Mouse (Mus musculus) forebrain, embryonic 15.5 days (tissue): ENCODE measurements around the gene Ccdc194. TPM values are rescaled to one million over a fixed set of nuclear protein-coding genes. Genes with fewer than 3 reads are reported as not detected.

Source experiments
- ATAC-seq: fragments of 200-750 bp; cut with Nextera tagmentation; replicated peaks from 2 replicates; pipeline ENCODE4 v1.8.0; 2017; ENCODE audit warnings: mild to moderate bottlenecking, moderate TSS enrichment, moderate library complexity
- H3K27ac ChIP-seq: fragments of 300-500 bp; sonication (generic); replicated peaks from 2 replicates; pipeline ENCODE4 v1.5.1; 2015; ENCODE audit warnings: mild to moderate bottlenecking, inconsistent platforms
- H3K27me3 ChIP-seq: fragments of 300-500 bp; sonication (generic); 2 replicates; pipeline ENCODE4 v1.6.1; 2015; ENCODE audit warnings: inconsistent platforms
- H3K36me3 ChIP-seq: fragments of 300-500 bp; sonication (generic); 2 replicates; pipeline ENCODE4 v1.6.1; 2015; ENCODE audit warnings: mild to moderate bottlenecking, inconsistent platforms
- H3K4me1 ChIP-seq: fragments of 300-500 bp; sonication (generic); 2 replicates; pipeline ENCODE4 v1.6.1; 2015; ENCODE audit warnings: inconsistent platforms
- H3K4me2 ChIP-seq: fragments of 300-500 bp; sonication (generic); replicated peaks from 2 replicates; pipeline ENCODE4 v1.6.1; 2015; ENCODE audit warnings: mild to moderate bottlenecking, inconsistent platforms
- H3K4me3 ChIP-seq: fragments of 300-500 bp; sonication (generic); 2 replicates; pipeline ENCODE4 v1.5.1; 2015; ENCODE audit warnings: mild to moderate bottlenecking, inconsistent platforms
- H3K9ac ChIP-seq: fragments of 300-500 bp; sonication (generic); replicated peaks from 2 replicates; pipeline ENCODE4 v1.6.1; 2015; ENCODE audit warnings: mild to moderate bottlenecking, inconsistent platforms
- H3K9me3 ChIP-seq: fragments of 300-500 bp; sonication (generic); 2 replicates; pipeline ENCODE4 v1.6.1; 2016; ENCODE audit warnings: inconsistent platforms
- WGBS: fragments of 180-500 bp; shearing (Covaris S2); methylation state at CpG from one replicate; pipeline ENCODE4 v1.1.7; 2015; ENCODE audit warnings: mixed read lengths; 5-methylcytosine and 5-hydroxymethylcytosine counted together
- polyA plus RNA-seq: library from polyadenylated mRNA; unstranded; fragments of >200 nt; fragmentation: Nextera tagmentation; extraction: Ambion mirVana; gene quantifications from 2 replicates; pipeline ENCODE4 v1.2.1, GENCODE M21; 2015

Ccdc194 gene
- polyA plus RNA-seq, 1 experiment from 2014 or later, result 0.11 TPM

DNA sequence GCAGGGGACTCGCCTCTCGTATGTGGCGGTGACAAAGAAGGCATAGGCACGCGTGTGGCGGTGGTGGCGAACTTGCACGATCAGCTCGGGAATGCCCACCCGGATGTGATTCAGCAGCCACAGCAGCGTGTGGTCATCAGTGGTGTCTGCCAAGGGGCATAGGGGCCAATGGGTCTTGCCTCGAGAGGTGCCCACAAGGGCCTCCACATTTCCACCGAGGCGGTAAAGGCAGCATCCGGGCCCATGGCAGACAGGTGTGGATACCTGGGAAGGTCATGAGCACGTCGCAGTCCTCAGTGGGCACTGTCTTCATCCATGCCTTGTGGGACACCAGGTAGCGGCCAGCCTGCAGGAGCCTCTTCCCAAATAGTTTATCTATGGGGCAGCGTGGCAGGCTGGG is 40.8 kb downstream of the Ccdc194 start:
- Histone ChIP-seq H3K27me3 (no peaks in the 10 kb centered on the region), H3K4me2 (peak overlapping the region; percentile 75), H3K9me3 (no peaks in the 10 kb centered on the region), H3K4me3 (peak overlapping the region; percentile 97), H3K4me1 (peaks cover 69% of the 10 kb centered on the region), H3K27ac (peak overlapping the region; percentile 91), H3K36me3 (peaks cover 40% of the 10 kb centered on the region), H3K9ac (peak overlapping the region; percentile 99)
- 91% methylated on average over 19 of the region's 19 CpGs for WGBS
- no peak for ATAC-seq

DNA sequence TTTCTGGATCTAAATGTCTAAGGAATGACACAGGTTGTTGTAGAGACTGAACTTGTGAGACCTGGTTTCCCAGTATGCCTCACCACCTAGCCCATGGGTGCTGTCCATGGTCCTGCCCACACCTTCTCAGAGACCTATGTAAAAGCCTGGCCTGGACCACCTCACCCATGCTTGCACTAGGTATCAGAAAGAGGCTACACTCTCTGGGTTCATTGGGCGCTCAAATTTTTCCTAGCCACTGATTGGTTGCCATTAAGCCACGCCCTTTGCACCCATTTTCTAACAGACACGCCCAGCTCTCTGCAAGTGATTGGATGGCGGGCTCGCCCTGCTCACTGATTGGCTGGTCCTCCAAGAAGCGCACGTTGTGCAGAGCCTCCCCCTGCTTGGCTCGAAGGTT is 41.6 kb downstream of the Ccdc194 start:
- ATAC-seq, result no peak
- 52% methylated on average over 8 of the region's 8 CpGs for WGBS
- Histone ChIP-seq H3K9ac (0 out of 2 replicates have a peak overlapping the region, but pooled peaks have one; percentile 5), H3K36me3 (peaks cover 48% of the 10 kb centered on the region), H3K4me2 (no peak overlapping the region), H3K4me3 (no peak overlapping the region), H3K27ac (no peak overlapping the region), H3K9me3 (no peaks in the 10 kb centered on the region), H3K27me3 (no peaks in the 10 kb centered on the region), H3K4me1 (peaks cover 61% of the 10 kb centered on the region)

DNA sequence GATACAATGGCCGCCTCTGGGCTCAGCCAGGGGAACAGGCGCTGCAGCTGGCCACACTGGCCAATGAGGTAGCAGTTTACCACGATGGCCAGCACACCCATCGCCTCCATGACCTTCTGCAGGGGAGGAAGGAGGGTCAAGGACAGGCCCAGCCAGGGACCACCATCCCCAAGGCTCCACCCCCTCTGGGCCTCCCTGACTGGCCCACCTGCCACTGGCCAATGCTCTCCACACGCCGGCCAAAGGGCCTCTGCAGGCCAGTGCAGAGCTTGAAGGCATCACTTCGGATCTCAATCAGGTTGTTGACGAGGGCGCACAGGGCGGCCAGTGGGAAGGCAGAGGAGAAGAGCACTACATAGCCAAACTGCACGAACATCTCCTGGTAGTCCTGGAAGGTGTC is 46.6 kb downstream of the Ccdc194 start:
- H3K4me3 ChIP-seq, result no peak overlapping the region
- 91% methylated on average over 11 of the region's 11 CpGs for WGBS
- H3K9me3 ChIP-seq, result no peaks in the 10 kb centered on the region
- no peak overlapping the region for H3K27ac ChIP-seq
- no peak overlapping the region for H3K4me2 ChIP-seq
- peaks cover 43% of the 10 kb centered on the region for H3K4me1 ChIP-seq
- ATAC-seq, result no peak
- H3K36me3 ChIP-seq, result peaks cover 64% of the 10 kb centered on the region
- no peak overlapping the region for H3K9ac ChIP-seq
- no peaks in the 10 kb centered on the region for H3K27me3 ChIP-seq

DNA sequence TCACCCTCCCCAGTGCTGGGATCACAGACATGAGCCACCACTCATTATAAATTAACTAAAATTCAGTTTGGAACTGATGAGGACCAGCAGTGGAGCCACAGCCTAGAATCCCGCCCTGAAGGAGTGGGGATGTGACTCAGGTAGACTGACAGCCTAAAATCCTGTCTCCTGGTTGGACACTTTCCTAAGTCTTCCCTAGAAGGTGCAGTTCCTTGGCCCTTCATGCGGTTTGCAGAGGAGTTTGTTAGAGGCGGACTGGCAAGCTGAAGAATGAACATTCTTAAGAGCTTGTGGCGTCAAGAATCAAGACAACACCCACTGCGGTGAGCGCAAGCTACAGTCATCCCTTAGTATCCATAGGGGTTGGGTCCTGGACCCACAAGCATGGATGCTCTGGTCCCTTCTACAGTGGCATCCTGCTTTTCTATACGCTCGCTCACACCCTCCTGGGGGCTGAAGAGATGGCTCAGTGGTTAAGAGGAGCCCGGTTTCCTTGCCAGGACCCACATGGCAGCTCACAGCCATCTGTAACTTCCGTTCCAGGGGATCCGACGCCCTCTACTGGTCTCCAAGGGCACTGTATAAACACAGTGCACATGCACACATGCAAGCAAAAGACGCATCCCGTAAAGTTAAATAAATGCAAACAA is 48.2 kb downstream of the Ccdc194 start:
- peak overlapping the region; percentile 82 for H3K4me2 ChIP-seq
- peak overlapping the region; percentile 60 for H3K4me3 ChIP-seq
- peak overlapping the region; percentile 63; the same call in 1 of the 2 replicates for H3K9ac ChIP-seq
- 35% methylated on average over 14 of the region's 14 CpGs for WGBS
- peak overlapping the region; percentile 95 for H3K27ac ChIP-seq
- peaks cover 65% of the 10 kb centered on the region for H3K36me3 ChIP-seq
- H3K9me3 ChIP-seq, result no peaks in the 10 kb centered on the region
- H3K4me1 ChIP-seq, result peaks cover 27% of the 10 kb centered on the region
- ATAC-seq, result peak; percentile 0; the same call in 1 of the 2 replicates
- H3K27me3 ChIP-seq, result no peaks in the 10 kb centered on the region

DNA sequence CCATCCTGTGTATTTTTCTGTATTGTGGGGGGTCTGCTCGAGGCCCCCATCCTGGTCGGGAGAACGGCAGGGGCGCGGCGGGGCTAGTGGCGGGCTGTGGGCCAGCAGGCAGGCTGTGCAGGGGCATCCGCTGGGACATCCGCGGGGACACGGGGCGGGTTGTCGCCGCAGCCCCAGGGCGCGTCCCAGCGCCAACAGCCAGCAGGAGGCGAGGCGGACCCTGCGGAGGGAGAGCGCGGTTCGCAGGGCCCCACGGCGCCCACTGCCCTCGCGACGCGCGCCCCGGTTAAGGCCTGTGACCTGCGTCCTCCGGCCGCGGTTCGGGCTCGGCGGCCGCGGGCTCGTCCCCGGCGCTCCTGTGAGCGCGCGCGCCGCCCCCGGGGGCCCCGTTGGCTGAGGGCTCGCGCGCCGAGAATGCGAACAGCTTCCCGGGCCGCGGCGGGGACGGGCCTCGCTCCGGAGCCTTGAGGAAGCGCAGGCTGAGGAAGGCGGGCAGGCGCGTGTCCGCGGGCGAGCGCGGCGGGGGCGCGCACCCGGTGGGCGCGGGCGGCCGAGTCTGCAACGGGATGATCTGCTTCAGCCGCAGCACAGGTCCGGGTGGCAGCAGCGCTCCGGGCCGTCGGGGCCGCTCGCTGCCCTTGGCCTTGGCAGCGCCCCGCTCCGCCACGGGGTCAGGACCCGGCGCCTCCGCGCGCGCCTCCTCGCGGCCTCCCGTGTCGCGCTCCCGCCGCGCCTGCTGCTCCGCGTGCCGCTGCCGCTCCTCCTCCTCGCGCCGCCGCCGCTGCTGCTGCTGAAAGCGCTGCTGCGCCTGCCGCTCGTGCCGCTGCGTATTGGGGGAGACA is 49.2 kb downstream of the Ccdc194 start:
- H3K4me1 ChIP-seq, result peaks cover 20% of the 10 kb centered on the region
- peak overlapping the region; percentile 95 for H3K27ac ChIP-seq
- H3K27me3 ChIP-seq, result no peaks in the 10 kb centered on the region
- WGBS, result under 1% methylated on average over 76 of the region's 121 CpGs
- peaks cover 65% of the 10 kb centered on the region for H3K36me3 ChIP-seq
- H3K4me3 ChIP-seq, result peak overlapping the region; percentile 60
- H3K9ac ChIP-seq, result peak overlapping the region; percentile 63
- no peaks in the 10 kb centered on the region for H3K9me3 ChIP-seq
- peak; percentile 70 for ATAC-seq
- H3K4me2 ChIP-seq, result peak overlapping the region; percentile 82

DNA sequence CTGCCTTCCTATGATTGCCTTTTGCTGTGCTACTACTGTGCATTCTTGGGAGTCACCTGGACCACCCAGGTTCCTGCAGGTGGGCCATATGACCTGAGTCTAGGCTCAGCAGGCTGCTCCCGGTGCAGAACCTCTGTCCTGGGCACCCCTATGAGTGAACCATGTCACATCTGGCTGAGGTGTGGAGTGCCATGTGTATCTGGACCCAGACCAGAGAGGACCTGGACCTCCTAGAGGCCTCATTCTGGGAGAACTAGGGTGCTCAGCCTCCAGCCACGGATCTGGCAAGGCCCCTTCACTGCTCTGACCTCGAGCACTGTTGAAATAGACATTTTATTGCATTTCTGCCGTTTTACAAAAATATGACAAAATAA is 49.8 kb downstream of the Ccdc194 start:
- Histone ChIP-seq H3K36me3 (peaks cover 62% of the 10 kb centered on the region), H3K27me3 (no peaks in the 10 kb centered on the region), H3K9me3 (no peaks in the 10 kb centered on the region), H3K9ac (peak overlapping the region; percentile 63), H3K4me3 (peak overlapping the region; percentile 60), H3K4me1 (peaks cover 25% of the 10 kb centered on the region), H3K4me2 (peak overlapping the region; percentile 82), H3K27ac (peak overlapping the region; percentile 95)
- 33% methylated on average over 4 of the region's 4 CpGs for WGBS
- peak; percentile 9; the same call in 1 of the 2 replicates for ATAC-seq

DNA sequence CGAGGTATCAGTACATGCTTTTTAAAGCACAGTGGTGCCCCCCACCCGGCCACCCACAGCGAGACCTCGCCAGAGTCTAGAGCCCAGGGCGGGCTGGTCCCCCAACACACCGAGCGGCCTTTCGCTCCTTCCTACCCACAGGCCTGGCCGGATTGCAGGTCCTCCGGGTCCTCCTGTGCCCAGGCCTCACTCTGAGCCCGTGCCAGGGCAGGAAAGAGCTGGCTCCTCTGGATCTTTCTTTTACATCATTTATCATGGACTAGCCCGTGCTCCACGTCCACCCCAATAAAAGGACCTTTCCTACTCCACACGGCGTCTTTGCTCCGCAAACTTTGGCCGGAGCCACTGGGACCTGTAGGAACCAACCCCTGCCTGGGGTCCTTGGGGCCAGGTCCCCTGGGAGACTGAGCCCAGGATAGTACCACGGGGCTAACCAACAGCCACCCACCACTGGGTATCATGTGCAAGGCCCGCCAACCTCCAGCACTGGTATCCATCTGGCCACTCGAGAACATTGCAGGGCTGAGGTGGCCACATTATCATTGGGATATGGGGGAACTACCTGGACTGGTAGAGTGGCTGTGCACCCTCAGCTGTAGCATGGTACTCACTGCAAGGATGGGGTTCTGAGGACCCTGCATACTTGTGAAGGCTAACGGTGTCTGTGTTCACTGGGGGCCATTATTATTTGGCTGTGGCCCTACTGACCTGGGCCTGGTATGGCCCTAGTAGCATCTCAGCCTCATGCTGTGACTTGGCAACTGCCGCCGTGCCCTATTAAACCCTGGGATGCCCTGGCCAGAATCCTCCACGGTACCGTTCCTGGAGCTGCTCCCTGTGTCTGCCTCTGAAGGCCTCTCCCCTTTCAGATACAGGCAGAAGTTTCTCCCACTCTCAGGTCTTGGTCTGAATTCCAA is 50.5 kb downstream of the Ccdc194 start:
- Histone ChIP-seq H3K36me3 (peaks cover 55% of the 10 kb centered on the region), H3K4me2 (no peak overlapping the region; the same call in 1 of the 2 replicates), H3K27me3 (no peaks in the 10 kb centered on the region), H3K4me1 (peaks cover 31% of the 10 kb centered on the region), H3K27ac (no peak overlapping the region), H3K9ac (no peak overlapping the region), H3K9me3 (no peaks in the 10 kb centered on the region), H3K4me3 (no peak overlapping the region)
- no peak for ATAC-seq
- WGBS, result 92% methylated on average over 25 of the region's 25 CpGs

DNA sequence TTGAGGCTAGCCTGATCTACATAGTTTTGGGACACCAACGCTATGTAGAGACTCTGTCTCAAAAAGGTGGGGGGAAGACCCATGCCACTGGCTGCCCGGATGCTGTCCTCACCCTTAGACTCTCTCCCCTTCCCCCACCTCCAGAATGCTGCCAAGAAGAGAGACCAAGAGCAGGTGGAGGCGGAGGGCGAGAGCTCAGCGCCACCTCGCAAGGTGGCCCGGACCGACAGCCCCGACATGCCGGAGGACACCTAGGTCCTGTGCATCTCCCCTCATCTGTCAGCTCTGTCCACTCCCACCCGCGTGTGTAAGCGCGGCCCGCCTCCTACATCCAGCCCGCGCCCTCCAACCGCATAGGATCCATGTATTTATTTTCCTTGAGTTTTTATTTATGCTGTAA is 51.2 kb downstream of the Ccdc194 start:
- no peaks in the 10 kb centered on the region for H3K27me3 ChIP-seq
- H3K36me3 ChIP-seq, result peaks cover 48% of the 10 kb centered on the region
- no peak overlapping the region for H3K4me2 ChIP-seq
- H3K9me3 ChIP-seq, result no peaks in the 10 kb centered on the region
- ATAC-seq, result no peak
- no peak overlapping the region for H3K9ac ChIP-seq
- no peak overlapping the region for H3K27ac ChIP-seq
- whole genome bisulfite sequencing, result 95% methylated on average over 18 of the region's 18 CpGs
- H3K4me1 ChIP-seq, result peaks cover 36% of the 10 kb centered on the region
- no peak overlapping the region for H3K4me3 ChIP-seq

DNA sequence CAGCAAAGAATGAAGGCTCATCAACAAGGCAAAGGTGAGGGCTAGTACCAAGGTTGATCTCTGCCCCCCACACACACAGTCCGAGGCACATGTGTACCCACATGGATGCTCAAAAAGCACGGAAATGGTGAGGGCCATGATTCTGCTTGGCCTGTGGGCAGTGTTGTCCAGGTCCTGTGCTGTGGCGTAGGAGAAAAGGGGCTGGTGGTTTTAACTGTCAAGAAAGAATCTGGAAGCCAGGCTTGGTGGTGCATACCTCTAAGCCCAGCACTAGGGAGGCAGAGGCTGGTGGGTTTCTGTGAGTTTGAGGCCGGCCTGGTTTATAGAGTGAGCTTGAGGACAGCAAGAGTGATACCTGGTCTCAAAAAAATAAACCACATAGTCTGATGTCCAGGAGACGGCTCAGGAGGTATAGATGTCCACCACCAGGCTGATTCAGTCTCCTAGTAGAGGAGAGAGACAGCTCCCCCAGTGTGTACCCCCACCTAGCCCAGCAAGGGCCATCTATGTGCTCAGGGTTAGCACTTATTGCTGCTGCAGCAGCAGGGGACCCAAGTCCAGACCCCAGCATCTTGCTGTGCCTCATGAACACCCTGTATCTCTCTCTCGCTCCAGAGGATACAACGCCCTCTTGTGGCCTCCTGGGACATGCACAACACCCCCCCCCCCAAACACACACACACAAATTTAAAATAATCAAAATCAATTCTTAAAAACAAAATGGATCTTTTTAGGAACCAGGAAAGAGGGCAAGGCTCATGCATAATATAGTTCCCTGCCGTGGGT is 52.7 kb downstream of the Ccdc194 start:
- Histone ChIP-seq H3K27me3 (no peaks in the 10 kb centered on the region), H3K4me2 (no peak overlapping the region), H3K9me3 (no peaks in the 10 kb centered on the region), H3K4me1 (peaks cover 39% of the 10 kb centered on the region), H3K4me3 (no peak overlapping the region), H3K27ac (no peak overlapping the region), H3K9ac (no peak overlapping the region), H3K36me3 (peaks cover 36% of the 10 kb centered on the region)
- 88% methylated on average over 8 of the region's 8 CpGs for WGBS
- ATAC-seq, result no peak

DNA sequence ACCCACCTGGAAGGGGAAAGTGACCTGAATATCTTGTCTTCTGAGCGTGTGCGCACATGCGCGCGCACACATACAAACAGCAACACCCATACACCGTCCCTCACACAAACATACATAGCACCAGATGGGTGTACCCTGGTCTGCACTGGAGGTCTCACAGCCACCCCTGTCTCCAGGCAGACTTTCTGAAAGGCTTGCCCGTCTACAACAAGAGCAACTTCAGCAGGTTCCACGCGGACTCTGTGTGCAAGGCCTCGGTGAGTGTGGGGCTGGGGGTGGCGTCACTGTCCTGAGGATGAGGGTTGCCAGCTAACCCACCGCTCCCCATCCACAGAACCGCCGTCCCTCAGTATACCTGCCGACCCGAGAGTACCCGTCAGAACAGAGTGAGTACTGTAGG is 53.6 kb downstream of the Ccdc194 start:
- no peak for ATAC-seq
- Histone ChIP-seq H3K9me3 (no peaks in the 10 kb centered on the region), H3K27ac (no peak overlapping the region), H3K9ac (no peak overlapping the region), H3K4me2 (no peak overlapping the region), H3K27me3 (no peaks in the 10 kb centered on the region), H3K36me3 (peaks cover 36% of the 10 kb centered on the region), H3K4me1 (peaks cover 30% of the 10 kb centered on the region), H3K4me3 (no peak overlapping the region)
- WGBS, result 95% methylated on average over 17 of the region's 17 CpGs

DNA sequence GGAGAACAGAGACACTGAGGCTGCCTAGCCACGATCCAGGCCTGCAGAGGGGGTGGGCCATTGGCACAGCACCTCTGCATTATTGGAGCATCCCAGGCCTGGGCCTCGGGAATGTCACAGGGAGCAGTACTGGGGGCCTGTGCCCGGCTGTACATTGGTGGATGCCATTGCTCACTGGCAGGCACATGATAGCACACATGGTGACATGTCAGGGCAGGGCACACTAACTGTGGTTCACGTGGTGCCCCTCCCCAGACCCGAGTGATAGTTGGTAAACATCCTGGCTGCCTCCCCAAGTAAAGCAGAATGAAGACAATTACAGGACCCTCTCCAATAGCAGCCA is 54.6 kb downstream of the Ccdc194 start:
- 0 out of 2 replicates have a peak overlapping the region, but pooled peaks have one; percentile 76 for H3K4me3 ChIP-seq
- H3K36me3 ChIP-seq, result peaks cover 36% of the 10 kb centered on the region
- no peaks in the 10 kb centered on the region for H3K9me3 ChIP-seq
- H3K9ac ChIP-seq, result no peak overlapping the region
- H3K27ac ChIP-seq, result no peak overlapping the region
- peaks cover 27% of the 10 kb centered on the region for H3K4me1 ChIP-seq
- 81% methylated on average over 5 of the region's 5 CpGs for WGBS
- no peaks in the 10 kb centered on the region for H3K27me3 ChIP-seq
- ATAC-seq, result no peak
- H3K4me2 ChIP-seq, result no peak overlapping the region
